Mouse (Mus musculus) adrenal gland (tissue): ENCODE results near the gene Trpm7.

Experiments used
- intact Hi-C: fragments of 180-260 bp; cut with DNase I; formaldehyde crosslinking; loops from one replicate; pipeline ENCODE4 v1.15.1; 2025

The Trpm7 gene

DNA sequence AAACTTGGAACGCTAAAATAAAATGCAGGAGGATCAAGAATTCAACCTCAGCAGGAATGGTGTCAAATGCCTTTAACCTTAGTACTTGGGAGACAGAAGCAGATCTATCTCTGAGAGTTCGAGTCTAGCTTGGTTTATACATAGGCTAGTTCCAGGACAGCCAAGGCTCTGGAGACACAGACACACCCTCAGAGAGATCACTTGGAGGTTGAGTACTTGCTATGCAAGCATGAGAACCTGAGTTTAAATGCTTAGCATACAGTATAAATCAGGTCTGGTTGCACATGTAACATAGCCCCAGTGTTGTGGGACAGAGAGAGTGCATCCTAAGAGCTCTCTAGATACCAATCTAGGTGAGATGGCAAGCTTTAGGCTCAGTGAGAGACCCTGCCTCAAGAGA, 58.6 kb downstream of the Trpm7 start:
- intact Hi-C loops, result no loop called here

DNA sequence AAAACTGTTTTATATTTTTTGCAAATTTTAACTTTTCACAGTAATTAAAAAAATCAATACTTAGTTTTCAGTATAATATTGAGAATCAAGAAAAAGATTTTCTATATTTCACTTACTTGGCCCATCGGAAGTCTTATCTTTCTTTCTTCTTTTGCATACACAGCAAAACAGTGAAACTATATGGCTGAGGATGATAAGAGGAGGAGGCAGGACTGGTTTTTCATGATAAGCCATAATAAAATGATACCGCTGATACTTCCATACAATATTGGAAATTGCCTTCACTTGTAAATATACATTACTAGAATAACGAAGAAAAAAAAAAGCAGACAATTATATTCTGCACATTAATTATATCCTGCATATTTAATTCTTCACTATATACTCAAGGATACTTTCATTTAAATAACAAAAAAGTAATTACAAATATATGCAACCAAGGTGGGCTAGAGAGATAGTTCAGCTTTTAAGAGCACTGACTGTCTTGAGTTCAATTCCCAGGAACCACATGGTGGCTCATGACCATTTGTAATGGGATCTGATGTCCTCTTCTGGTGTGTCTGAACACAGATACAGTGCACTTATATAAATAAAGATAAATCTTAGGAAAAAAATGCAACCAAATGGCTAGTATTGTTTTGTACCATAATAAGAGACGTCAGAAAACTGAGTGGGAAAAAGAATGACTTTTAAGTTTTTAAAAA, 59.2 kb downstream of the Trpm7 start:
- intact Hi-C loops, result no loop called here

DNA sequence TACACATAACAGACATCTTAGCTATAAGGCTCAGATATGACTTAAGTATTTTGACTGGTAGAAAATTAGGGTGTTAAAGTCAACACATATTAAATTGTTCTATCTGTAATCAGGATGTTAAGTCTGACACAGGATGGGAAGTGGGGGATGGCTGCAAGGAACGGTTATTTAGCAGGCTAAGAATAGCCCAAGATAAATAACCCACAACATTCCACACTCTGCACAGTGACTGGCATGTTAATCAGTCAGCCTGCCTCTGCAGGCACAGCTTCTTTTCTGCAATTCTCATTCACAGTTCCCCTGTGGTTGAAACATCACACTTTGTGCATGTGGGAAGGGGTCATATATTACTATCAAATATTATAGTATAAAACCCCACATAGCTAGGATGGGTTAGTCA, 60.2 kb downstream of the Trpm7 start:
- intact Hi-C loops, result no loop called here

DNA sequence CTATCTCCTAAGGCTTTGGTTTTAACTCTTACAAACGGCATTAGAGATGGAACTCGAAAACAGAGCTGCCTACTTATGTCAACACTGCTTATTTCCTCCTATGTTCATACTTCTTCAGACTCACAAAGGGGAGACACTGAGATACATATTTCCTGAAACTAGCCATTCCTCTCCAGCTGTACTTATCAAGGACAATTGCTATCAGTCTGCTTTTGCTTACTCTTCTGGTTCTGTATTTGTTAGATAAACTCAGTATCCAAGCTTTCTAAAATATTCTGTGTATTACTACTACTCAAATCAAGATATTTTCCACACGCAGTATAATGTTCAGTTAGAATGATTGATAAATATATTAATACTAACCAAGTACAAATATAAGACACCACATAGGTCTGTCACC, 74.0 kb downstream of the Trpm7 start:
- intact Hi-C loops, result no loop called here

DNA sequence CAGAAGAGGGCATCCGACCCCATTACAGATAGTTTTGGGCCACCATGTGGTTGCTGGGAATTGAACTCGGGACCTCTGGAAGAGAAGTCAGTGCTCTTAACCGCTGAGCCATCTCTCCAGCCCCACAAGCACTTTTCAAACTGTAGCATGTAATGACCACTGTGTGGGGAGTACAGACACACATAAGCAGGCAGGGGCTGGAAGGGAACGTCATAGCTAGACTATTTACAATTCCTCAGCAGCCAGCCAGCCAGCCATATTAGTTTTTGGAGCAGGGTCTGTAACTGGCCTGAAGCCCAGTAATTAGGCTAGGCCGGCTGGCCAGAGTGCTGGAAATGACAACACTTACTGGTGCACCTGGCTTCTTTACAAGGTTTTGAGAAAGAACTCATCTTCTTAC, 77.6 kb downstream of the Trpm7 start:
- intact Hi-C loops, result loop anchor here (5.0 kb wide), 1 partner anchor 41 kb away; no protein-coding TSS in a partner anchor

DNA sequence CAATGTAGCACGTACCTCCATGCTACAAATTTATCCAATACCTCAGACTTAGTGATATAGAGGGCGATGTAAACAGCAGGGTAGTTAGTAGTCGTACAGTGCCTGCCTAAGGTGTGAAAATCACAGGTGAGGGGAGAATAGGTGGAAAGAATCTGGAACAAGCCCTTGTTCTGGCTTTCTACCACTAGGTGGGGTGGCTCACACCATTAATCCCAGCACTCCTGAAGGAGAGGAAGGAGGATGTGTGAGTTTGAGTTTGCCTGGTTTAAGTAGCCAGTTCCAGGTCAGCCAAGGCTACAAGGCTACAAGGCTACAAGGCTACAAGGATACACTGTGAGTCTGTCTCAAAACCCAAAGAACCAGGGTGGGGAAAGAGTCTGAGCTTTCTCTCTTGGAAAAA, 80.3 kb downstream of the Trpm7 start:
- intact Hi-C loops, result loop anchor here (5.0 kb wide), 1 partner anchor 38 kb away; no protein-coding TSS in a partner anchor

DNA sequence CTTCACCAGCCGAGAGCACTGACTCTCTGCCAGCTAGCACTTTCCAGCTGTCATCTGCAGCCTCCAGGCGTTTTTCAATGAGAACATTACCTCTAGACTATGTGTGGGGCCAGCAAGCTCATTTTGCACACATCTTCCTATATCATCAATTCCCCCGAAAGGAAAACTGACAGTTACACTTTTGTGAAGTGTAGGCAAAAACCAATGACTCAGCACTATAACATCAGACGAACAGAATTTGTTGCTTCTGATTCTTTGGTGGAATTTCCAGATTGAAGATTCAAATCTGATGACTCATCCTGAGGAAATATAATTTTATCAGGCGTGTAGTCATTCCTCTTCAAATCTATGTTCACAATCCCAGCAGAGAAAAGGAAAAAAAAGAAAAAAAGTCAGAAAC, 83.4 kb downstream of the Trpm7 start:
- intact Hi-C loops, result no loop called here

DNA sequence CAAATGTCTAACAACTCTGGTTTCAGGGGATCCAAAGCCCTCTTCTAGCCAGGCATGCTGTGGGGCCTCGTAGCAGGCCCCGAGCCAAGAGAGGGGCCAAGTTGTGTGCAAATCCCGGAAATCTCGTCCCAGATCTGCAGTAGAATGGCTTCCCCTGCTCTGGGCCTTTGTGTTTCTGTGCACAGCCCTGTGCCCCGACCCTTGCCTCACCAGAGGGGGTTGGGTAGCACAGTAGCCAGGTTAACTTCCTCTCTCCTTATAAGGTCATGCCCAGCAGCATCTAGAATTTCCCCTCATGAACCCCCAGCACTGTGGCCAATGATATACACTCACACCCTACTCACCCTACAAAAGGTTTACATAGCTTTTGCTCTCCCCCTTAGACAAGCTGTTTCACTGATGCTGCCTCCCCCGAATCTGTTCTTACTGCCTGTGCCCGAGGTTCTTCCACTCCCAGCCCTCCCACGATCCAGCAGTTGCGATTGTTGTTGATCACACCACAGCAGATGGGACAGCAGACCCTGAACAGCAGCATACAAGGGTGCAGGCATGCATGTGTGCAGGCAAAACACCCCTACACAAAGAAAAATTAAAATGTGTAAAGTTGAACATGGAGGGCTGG, 88.2 kb downstream of the Trpm7 start:
- intact Hi-C loops, result no loop called here

DNA sequence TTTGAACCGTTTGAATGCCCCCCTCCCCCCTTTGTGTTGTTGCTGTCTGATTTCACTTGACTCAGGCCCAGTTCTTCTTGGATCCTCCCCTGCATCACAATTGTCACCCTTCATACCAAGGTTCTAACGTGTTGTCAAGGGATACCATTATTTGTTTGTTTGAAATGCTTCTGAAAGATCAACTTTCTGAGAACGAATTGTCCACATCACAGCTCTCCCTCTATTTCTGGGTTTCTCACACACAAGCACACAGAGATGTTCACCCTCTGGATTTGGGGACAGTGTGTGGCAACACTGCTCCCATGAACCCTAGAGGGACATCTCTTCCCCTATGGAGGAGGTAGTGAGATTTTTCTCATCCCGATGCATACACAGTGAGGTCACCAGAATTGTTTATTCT, 92.7 kb downstream of the Trpm7 start, which contains the start of gene Usp50:
TSS of gene Usp50 (minus strand) at position 101 of the 400 bp plus-strand sequence.
- intact Hi-C loops, result loop anchor here (2.0 kb wide), 1 partner anchor 185 kb away; no protein-coding TSS in a partner anchor

DNA sequence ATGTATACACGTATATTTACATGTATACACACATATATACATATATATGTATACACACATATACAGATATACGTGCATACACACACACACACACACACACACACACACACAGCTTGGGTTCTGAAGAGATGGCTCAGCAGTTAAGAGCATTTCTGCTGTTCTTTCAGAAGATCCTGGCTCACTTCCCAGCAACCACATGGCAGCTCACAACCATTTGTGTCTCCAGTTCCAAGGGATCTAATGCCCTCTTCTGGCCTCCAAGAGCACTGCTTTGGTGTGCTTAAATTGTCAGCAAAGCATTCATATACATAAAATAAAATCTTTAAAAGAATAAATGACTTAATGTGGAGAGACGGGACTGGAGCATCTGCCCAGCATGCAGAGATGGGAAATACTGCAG, 93.6 kb downstream of the Trpm7 start:
- intact Hi-C loops, result loop anchor here (2.0 kb wide), 1 partner anchor 184 kb away; no protein-coding TSS in a partner anchor

DNA sequence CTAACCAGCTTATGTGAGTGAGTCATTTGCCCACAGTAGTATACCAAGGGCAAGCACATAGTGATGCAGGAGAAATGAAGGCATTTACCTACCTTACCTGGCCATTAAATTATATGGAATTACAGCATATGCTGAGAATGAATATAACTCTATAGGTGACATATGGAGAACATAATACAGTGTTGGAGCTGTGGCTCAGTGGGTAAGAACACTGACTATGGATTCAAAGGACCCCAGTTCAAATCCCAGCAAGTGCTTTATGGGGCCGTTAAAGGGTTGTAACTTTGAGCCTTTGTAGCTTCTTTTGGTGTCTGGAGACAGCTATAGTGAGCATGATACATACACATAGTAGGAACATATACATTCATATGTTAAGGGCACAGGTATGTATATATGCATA, 94.6 kb downstream of the Trpm7 start:
- intact Hi-C loops, result no loop called here

DNA sequence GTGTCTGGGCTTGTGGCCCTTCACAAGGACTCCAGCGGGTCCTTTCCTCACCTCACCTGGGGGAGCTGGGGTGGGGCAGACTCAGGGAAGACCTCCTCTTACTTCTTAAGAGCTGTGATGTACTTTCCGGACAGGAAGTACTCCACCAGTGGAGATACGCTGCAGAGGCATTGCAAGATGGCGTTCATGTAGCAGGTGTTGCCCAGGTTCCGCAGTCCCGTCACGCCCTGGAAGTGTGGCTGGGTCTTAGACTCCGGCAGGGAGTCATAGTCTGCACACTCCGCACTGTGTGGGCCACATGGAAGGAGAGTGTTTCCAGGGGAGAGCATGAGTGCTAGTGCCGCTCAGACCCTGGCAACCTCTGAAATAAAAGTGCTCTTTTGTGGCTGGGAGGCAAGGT, 95.7 kb downstream of the Trpm7 start:
- intact Hi-C loops, result no loop called here

DNA sequence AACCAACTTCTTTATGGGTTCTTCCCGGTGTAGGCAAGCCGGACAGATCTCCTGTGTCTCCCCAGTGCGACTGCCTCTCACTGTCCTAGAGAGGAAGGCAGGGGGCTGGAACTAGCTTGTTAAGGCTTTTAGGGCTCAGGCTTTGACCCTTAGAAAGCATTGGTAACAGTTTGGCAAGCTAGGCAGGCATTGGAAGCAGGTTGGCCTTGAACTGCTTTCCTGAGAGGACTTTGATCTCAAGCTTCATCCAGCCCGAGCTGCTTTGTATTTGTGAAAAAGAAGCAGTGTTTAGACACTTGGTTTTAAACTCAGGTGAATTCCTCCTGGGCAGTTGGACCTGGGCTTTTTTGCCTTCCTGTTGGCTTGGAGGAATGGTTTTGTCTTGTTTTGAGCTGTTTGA, 97.2 kb downstream of the Trpm7 start:
- intact Hi-C loops, result no loop called here

DNA sequence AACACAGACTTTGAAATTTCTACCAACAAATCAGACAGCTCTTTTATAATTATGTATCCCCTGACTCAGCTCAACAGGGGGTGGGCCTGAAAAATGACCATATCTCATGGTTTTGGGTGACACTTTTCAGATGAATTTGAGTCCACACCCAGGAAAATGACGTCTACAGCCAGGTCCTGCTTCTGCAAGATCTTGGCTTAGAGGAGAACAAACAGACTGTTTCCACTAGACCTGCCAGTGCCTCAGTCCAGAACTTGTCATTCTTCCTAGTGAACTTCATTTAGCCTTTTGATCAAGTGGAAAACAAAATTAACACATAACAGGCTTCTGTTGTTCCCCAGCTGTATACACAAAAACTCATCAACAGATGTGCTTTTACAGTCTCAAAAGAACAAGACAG, 99.6 kb downstream of the Trpm7 start:
- intact Hi-C loops, result no loop called here

DNA sequence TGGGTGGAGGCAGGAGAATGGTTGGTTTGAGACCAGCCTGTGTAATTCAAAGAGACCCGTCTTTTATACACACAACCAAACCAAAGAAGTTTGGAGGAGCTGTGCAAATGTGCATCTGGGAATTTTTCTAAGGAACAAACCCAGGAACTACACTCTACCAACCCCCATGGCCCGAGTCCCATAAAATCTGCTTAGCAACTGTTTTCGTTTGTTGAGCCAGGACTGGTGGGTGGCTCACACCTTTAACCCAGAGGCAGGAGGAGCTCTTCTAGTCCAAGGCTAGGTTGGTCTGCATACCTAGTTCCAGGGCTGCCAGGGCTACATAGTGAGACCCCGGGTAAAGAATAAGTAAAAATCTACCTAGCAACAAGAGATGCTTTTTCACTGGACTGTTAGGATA, 100.1 kb downstream of the Trpm7 start:
- intact Hi-C loops, result no loop called here

DNA sequence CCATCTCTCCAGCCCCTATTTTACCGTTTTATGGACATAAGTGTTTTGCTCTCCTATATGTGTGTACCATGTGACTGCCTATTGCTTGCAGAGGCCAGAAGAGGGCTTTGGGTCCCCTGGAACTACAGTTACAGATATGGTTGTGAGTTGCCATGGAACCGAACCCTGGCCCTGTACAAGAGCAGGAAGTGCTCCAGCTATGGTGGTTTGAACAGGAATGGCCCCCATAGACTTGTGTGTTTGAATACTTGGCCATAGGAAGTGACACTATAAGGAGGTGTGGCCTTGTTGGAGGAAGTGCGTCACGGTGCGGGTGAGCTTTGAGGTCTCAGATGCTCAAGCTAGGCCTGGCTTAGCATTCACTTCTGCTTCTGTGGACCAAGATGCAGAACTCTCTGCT, 103.8 kb downstream of the Trpm7 start:
- intact Hi-C loops, result no loop called here

DNA sequence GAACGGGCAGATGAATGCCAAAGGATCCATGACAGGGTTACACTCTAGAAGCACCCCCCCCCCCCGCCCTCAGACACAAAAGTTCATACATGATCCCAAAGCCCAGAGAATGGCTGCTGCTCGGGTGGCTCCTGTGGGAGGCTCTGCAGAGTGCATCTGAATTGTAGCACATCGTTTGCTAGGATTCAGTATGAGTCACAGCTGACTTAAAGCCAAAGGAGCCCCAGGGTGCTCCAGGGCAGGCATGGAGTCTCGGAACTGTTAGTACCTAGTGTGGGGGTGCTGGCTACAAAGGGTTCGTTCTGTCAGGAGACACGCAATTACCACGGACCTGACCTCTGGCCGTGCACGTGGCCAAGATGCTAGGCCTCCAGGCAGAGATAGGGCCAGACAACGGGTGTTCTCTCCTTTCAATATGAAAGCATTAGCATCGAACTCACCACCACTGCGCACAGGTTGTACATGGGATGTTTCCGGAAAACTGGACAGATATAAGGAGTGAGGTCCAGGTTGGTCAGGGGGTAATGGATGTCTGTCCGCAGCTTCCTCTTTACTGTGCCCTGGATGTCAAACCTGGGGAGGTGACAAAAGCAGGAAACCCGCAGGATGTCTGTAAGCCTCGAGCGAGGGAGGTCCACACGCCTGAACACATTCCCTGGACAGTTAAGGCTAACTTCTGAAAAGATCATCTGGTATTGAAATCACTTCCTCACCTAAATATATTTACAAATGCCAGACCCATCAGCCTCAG, 106.4 kb downstream of the Trpm7 start:
- intact Hi-C loops, result no loop called here

DNA sequence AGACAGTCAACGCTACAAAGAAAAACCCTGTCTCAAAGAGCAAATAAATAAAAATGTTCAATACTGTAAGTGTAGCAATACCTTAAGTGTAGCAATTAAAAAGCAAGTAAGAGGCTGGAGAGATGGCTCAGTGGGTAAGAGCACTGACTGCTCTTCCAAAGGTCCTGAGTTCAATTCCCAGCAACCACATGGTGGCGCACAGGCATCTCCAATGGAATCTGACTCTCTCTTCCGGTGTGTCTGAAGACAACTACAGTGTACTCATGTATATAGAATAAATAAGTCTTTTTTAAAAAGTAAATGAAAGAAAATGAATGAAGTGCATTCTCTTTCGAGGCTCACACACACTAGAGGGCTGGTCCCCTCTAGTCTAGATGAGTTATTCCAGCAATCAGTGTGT, 107.8 kb downstream of the Trpm7 start:
- intact Hi-C loops, result no loop called here

DNA sequence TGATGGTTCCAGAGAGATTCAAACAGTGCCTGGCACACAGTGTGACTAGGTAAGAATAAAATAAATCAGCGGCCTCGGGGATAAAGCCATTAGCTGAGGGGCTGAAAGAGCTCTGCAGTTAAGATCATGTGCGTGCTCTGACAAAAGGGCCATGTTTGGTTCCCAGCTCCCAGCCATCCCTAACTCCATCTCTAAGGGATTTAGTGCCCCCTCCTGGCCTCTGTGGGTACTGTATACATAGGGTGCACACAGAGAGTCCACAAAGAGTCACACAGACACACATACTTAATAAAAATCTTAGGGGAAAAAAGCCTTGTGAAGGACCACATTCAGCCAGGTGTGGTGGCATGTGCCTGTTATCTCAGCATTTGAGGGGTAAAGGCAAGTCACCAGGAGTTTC, 108.4 kb downstream of the Trpm7 start:
- intact Hi-C loops, result no loop called here

DNA sequence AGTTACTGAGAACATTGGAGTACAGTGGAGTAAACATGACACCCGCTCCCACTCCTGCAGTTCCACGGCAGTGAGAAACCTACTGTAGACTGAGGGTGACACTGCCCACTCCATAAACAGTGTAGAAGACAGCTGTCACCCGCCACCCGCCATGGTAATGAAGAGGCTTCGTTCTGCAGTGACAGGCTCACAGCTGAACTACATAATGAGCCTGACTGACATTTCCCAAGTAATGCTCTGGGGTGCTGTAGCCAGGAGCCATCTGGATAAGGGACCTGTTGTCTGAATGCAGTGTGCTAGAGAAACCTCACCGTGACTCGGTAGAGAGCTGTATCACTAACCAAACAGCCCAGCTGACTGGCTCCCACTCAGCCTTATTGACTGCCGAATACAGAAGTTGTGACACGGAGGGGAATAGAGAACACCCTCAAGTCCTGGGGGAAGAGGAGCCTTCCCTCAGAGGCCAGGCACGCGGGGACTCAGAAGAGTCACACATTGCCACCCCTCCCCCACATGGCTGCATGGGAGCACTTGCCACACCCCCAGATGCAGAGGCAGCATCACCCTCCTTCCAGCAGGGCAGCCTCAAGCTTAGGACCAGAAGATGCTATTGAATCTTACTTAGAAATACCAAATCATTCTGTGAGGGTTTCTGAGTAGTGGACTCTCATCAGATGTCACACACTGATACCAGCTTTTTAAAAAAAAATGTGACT, 110.0 kb downstream of the Trpm7 start:
- intact Hi-C loops, result no loop called here

DNA sequence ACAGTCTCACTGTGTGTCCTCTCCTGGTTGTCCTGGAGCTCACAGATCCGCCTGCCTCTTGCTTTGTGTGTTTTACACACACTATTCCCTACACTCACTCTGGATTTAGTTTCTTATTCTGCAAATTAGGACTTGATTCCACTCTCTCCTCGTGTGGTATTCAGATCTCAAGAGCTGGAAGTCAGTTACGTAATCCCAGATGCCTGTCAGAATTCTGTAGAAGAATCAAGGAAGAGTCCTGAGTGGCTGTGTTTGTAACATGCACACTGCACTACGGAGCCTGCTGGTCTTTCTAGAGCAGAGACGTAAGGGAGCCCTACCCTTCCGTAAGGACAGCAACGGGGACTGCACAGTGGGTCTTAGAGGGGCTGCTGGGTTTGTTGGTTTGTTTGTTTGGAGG, 116.7 kb downstream of the Trpm7 start:
- intact Hi-C loops, result loop anchor here (5.0 kb wide), 1 partner anchor 38 kb away; no protein-coding TSS in a partner anchor

DNA sequence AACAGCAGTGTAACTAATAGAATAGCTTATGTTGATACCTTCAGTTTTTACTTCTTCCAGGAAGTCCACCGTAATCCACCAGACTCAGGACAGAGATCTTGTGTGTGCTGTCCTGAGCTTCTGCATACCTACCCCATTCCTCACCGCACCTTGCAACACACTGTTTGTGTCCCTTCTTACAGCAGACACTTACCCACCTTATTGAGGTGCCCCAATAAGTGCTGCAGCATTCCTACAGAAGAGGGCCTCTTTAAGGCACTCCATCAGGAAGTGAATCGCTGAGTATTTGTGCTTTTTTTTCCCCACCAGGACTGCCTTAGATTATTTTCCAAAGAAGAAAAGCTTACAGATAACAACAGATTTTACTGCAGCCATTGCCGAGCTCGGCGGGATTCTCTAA, 120.4 kb downstream of the Trpm7 start:
- intact Hi-C loops, result loop anchor here (5.0 kb wide), 1 partner anchor 42 kb away; no protein-coding TSS in a partner anchor
